Mouse (Mus musculus): ENCODE measurements around the gene Itpkc.

- TF ChIP-seq CTCF (IDR thresholded peaks at IDR 0.05; ENCODE audit: low read depth) = no peak
- no peak for TF ChIP-seq EP300 (IDR thresholded peaks at IDR 0.05; ENCODE audit: low read depth)
These were observed 50.5 kb downstream of the Itpkc start for GRCm38 (mm10) chr7:27177942-27178323.

Data from liver, embryonic 14.5 days (tissue).